Mouse (Mus musculus) splenic B cell, adult 2 months (primary cell): ENCODE measurements around the gene Btbd9.

Source experiments
- DNase-seq: peaks from one replicate; pipeline ENCODE4 v3.0.0-alpha.2; 2011; ENCODE audit warnings: low read depth, low spot score
- H3K27me3 ChIP-seq: 2 replicates; pipeline ENCODE4 v1.6.1; 2012; ENCODE audit warnings: mild to moderate bottlenecking, low read length, moderate library complexity, mixed read lengths; ENCODE audit not compliant: control insufficient read depth, poor library complexity, insufficient read depth, severe bottlenecking
- H3K36me3 ChIP-seq: 2 replicates; pipeline ENCODE4 v1.6.1; 2012; ENCODE audit warnings: mild to moderate bottlenecking, low read length, moderate library complexity, mixed read lengths; ENCODE audit not compliant: control insufficient read depth, poor library complexity, insufficient read depth, severe bottlenecking

Btbd9 gene

GRCm38 (mm10) chr17:30232698-30233097 lies 343.6 kb downstream of the Btbd9 start:
- H3K36me3 ChIP-seq, result no peaks in the 10 kb centered on the region
- DNase-seq, result no peak

GRCm38 (mm10) chr17:30231483-30231882 lies 344.8 kb downstream of the Btbd9 start:
- no peaks in the 10 kb centered on the region for H3K36me3 ChIP-seq
- no peaks in the 10 kb centered on the region for H3K27me3 ChIP-seq
- no peak for DNase-seq

More at GRCm38 (mm10) chr17:30232698-30233097, 343.6 kb downstream of the Btbd9 start:
- no peaks in the 10 kb centered on the region for H3K27me3 ChIP-seq

- H3K36me3 ChIP-seq, result no peaks in the 10 kb centered on the region
- H3K27me3 ChIP-seq, result no peaks in the 10 kb centered on the region
- no peak for DNase-seq
These were observed 345.9 kb downstream of the Btbd9 start for GRCm38 (mm10) chr17:30230428-30230827.

GRCm38 (mm10) chr17:30228439-30229215 lies 347.7 kb downstream of the Btbd9 start:
- H3K27me3 ChIP-seq, result no peaks in the 10 kb centered on the region
- no peaks in the 10 kb centered on the region for H3K36me3 ChIP-seq
- no peak for DNase-seq

- H3K36me3 ChIP-seq, result peaks cover 2% of the 10 kb centered on the region; the same call in 1 of the 2 replicates
- no peak for DNase-seq
- H3K27me3 ChIP-seq, result no peaks in the 10 kb centered on the region
These were observed 351.1 kb downstream of the Btbd9 start for GRCm38 (mm10) chr17:30225030-30225740.

- Histone ChIP-seq H3K36me3 (peaks cover 2% of the 10 kb centered on the region), H3K27me3 (no peaks in the 10 kb centered on the region)
- DNase-seq, result no peak
These were observed 353.5 kb downstream of the Btbd9 start for GRCm38 (mm10) chr17:30222837-30223236.

- no peaks in the 10 kb centered on the region for H3K27me3 ChIP-seq
- DNase-seq, result no peak
- H3K36me3 ChIP-seq, result peaks cover 2% of the 10 kb centered on the region
These were observed 353.9 kb downstream of the Btbd9 start for GRCm38 (mm10) chr17:30222361-30222760.

- no peak for DNase-seq
These were observed 354.6 kb downstream of the Btbd9 start for GRCm38 (mm10) chr17:30221677-30222076.

GRCm38 (mm10) chr17:30215741-30216140 lies 360.5 kb downstream of the Btbd9 start:
- Histone ChIP-seq H3K27me3 (no peaks in the 10 kb centered on the region), H3K36me3 (peaks cover 2% of the 10 kb centered on the region)
- no peak for DNase-seq

More at GRCm38 (mm10) chr17:30221677-30222076, 354.6 kb downstream of the Btbd9 start:
- H3K36me3 ChIP-seq, result peaks cover 2% of the 10 kb centered on the region
- no peaks in the 10 kb centered on the region for H3K27me3 ChIP-seq

GRCm38 (mm10) chr17:30214393-30214792 lies 361.9 kb downstream of the Btbd9 start:
- H3K27me3 ChIP-seq, result no peaks in the 10 kb centered on the region
- DNase-seq, result no peak
- no peaks in the 10 kb centered on the region for H3K36me3 ChIP-seq

- no peaks in the 10 kb centered on the region for H3K36me3 ChIP-seq
- no peak for DNase-seq
- H3K27me3 ChIP-seq, result no peaks in the 10 kb centered on the region
These were observed 362.9 kb downstream of the Btbd9 start for GRCm38 (mm10) chr17:30213371-30213770.

- H3K27me3 ChIP-seq, result no peaks in the 10 kb centered on the region
- DNase-seq, result no peak
- peaks cover 3% of the 10 kb centered on the region; the same call in 1 of the 2 replicates for H3K36me3 ChIP-seq
These were observed 363.6 kb downstream of the Btbd9 start for GRCm38 (mm10) chr17:30212647-30213046.

- Histone ChIP-seq H3K36me3 (peaks cover 3% of the 10 kb centered on the region; the same call in 1 of the 2 replicates), H3K27me3 (no peaks in the 10 kb centered on the region)
- no peak for DNase-seq
These were observed 365.4 kb downstream of the Btbd9 start for GRCm38 (mm10) chr17:30210936-30211335.

- no peak for DNase-seq
- Histone ChIP-seq H3K36me3 (peaks cover 3% of the 10 kb centered on the region; the same call in 1 of the 2 replicates), H3K27me3 (no peaks in the 10 kb centered on the region)
These were observed 366.0 kb downstream of the Btbd9 start for GRCm38 (mm10) chr17:30210262-30210661.
